Mouse (Mus musculus) cerebellum, adult 2 months (tissue): ENCODE measurements around the gene Pglyrp2.

Experiments used
- CTCF ChIP-seq: fragments of 200-500 bp; IDR thresholded peaks from 2 replicates; pipeline ENCODE4 v1.5.1; 2011; ENCODE audit warnings: low read depth, mild to moderate bottlenecking, control low read depth, low read length, moderate library complexity, borderline replicate concordance; ENCODE audit not compliant: insufficient read depth
- POLR2A ChIP-seq: fragments of 200-500 bp; IDR thresholded peaks from 2 replicates; pipeline ENCODE4 v1.6.1; 2011; ENCODE audit warnings: low read length, control low read depth, borderline replicate concordance; ENCODE audit not compliant: insufficient read depth

- TF ChIP-seq CTCF (no peak), POLR2A (no peak)
Observed at GRCm38 (mm10) chr17:32424034-32424433, at the start of gene Pglyrp2.
